Mouse (Mus musculus) midbrain, embryonic 12.5 days (tissue): ENCODE data around the gene C1qc. TPM values are rescaled to one million over a fixed set of nuclear protein-coding genes. Genes with fewer than 3 reads are reported as not detected.

ENCODE experiments used
- ATAC-seq: fragments of 200-750 bp; cut with Nextera tagmentation; 2 replicates; pipeline ENCODE4 v1.8.0; 2017; ENCODE audit warnings: low read depth, moderate TSS enrichment, moderate library complexity; ENCODE audit not compliant: low FRiP score
- H3K27ac ChIP-seq: fragments of 300-500 bp; sonication (generic); replicated peaks from 2 replicates; pipeline ENCODE4 v1.5.1; 2016; ENCODE audit warnings: mild to moderate bottlenecking
- H3K27me3 ChIP-seq: fragments of 300-500 bp; sonication (generic); 2 replicates; pipeline ENCODE4 v1.6.1; 2016; ENCODE audit warnings: mild to moderate bottlenecking
- H3K36me3 ChIP-seq: fragments of 300-500 bp; sonication (generic); 2 replicates; pipeline ENCODE4 v1.6.1; 2016
- H3K4me1 ChIP-seq: fragments of 300-500 bp; sonication (generic); 2 replicates; pipeline ENCODE4 v1.6.1; 2016
- H3K4me2 ChIP-seq: fragments of 300-500 bp; sonication (generic); replicated peaks from 2 replicates; pipeline ENCODE4 v1.6.1; 2016; ENCODE audit warnings: mild to moderate bottlenecking, moderate library complexity
- H3K4me3 ChIP-seq: fragments of 300-500 bp; sonication (generic); 2 replicates; pipeline ENCODE4 v1.5.1; 2016; ENCODE audit warnings: mild to moderate bottlenecking
- H3K9ac ChIP-seq: fragments of 300-500 bp; sonication (generic); replicated peaks from 2 replicates; pipeline ENCODE4 v1.6.1; 2016; ENCODE audit warnings: mild to moderate bottlenecking, moderate library complexity
- H3K9me3 ChIP-seq: fragments of 300-500 bp; sonication (generic); 2 replicates; pipeline ENCODE4 v1.6.1; 2016; ENCODE audit warnings: mild to moderate bottlenecking
- WGBS: fragments of 180-500 bp; shearing (Covaris S2); methylation state at CpG from one replicate; pipeline ENCODE4 v1.1.7; 2016; 5-methylcytosine and 5-hydroxymethylcytosine counted together
- polyA plus RNA-seq: library from polyadenylated mRNA; unstranded; fragments of >200 nt; fragmentation: Nextera tagmentation; extraction: Ambion mirVana; gene quantifications from 2 replicates; pipeline ENCODE4 v1.2.1, GENCODE M21; 2016

Gene C1qc
- polyA plus RNA-seq, 1 experiment from 2014 or later = 23.9 TPM

- no peak for ATAC-seq
- Histone ChIP-seq H3K27ac (peak overlapping the region; percentile 81), H3K27me3 (peaks cover 81% of the 10 kb centered on the region), H3K9me3 (no peaks in the 10 kb centered on the region), H3K4me3 (peak overlapping the region; percentile 9; the same call in 1 of the 2 replicates), H3K4me2 (peak overlapping the region; percentile 25; the same call in 1 of the 2 replicates), H3K36me3 (no peaks in the 10 kb centered on the region), H3K9ac (no peak overlapping the region), H3K4me1 (peaks cover 46% of the 10 kb centered on the region)
- WGBS = 13% methylated on average over 9 of the region's 9 CpGs
Measured at GRCm38 (mm10) chr4:136912841-136913240, 20.0 kb upstream of the C1qc start.

DNA sequence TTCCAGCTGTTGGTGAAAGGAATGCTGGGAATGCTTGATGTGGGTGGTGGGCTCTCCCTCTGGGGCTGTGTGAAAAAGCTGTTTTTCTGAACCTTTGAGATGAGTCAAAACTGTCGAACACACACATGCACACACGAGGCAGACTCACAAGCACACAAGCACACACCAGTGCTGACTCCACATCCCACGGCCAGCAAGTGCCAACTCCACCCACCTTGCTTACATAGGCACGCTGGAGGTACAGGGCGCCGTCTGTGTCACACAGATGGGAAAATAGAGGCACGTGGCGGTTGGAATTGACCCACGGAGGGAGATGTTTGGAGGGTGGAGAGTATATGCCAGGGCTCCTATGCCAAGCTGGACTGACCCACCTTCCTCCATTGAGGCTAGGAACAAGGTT lies 18.9 kb upstream of the C1qc start:
- H3K9me3 ChIP-seq = no peaks in the 10 kb centered on the region
- H3K4me1 ChIP-seq = peaks cover 40% of the 10 kb centered on the region
- H3K4me3 ChIP-seq = peak overlapping the region; percentile 9; the same call in 1 of the 2 replicates
- no peaks in the 10 kb centered on the region for H3K36me3 ChIP-seq
- ATAC-seq = no peak; the same call in 1 of the 2 replicates
- H3K4me2 ChIP-seq = peak overlapping the region; percentile 40
- peaks cover 81% of the 10 kb centered on the region for H3K27me3 ChIP-seq
- H3K9ac ChIP-seq = no peak overlapping the region
- WGBS = 42% methylated on average over 9 of the region's 9 CpGs
- H3K27ac ChIP-seq = peak overlapping the region; percentile 81

GRCm38 (mm10) chr4:136911211-136911646 lies 18.4 kb upstream of the C1qc start:
- 3% methylated on average over 17 of the region's 17 CpGs for WGBS
- peaks cover 34% of the 10 kb centered on the region for H3K4me1 ChIP-seq
- no peak overlapping the region for H3K4me3 ChIP-seq
- H3K9ac ChIP-seq = no peak overlapping the region
- no peaks in the 10 kb centered on the region for H3K9me3 ChIP-seq
- peak overlapping the region; percentile 40 for H3K4me2 ChIP-seq
- ATAC-seq = peak; percentile 77
- peak overlapping the region; percentile 81 for H3K27ac ChIP-seq
- peaks cover 83% of the 10 kb centered on the region for H3K27me3 ChIP-seq
- no peaks in the 10 kb centered on the region for H3K36me3 ChIP-seq

DNA sequence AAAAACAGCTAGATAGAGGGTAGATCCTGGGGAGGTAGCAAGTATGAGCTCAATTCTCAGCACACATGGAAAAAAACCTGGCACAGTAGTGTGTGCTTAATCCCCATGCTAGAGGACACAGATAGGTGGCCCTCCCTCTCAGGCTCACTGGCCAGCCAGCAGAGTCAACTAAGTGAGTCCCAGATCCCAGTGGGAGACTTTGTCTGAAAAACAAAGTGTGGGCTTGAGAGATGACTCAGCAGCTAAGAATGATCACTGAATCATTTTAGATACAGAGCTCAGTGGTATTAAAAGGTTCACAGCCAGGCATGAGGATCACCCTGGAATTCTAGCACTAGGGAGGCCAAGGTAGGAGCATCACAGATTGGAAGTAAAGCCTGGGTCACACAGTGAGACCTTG lies 14.9 kb upstream of the C1qc start:
- Histone ChIP-seq H3K27me3 (peaks cover 90% of the 10 kb centered on the region), H3K9ac (no peak overlapping the region), H3K9me3 (no peaks in the 10 kb centered on the region), H3K4me3 (no peak overlapping the region), H3K36me3 (no peaks in the 10 kb centered on the region), H3K4me1 (peaks cover 37% of the 10 kb centered on the region), H3K4me2 (no peak overlapping the region), H3K27ac (no peak overlapping the region)
- ATAC-seq = no peak

DNA sequence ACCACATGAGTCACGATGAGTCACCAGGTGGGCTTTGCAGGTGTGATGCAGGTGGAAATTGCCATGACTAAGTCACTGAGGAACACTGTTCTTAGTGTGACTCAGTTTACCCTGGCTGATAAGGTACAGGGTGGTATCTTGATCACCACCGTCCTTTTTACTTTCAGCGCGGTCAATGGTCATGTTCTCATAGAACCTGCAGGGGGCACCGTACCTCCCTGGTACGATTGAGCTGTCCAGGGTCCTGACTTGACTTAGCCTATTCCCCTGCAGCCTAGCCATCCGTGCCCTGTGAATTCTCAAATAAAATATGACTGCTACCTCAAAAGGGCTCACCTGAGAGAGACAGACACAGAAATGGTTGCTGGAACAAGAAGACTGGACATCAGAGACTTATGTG lies 14.2 kb upstream of the C1qc start:
- Histone ChIP-seq H3K4me2 (no peak overlapping the region), H3K4me1 (peaks cover 29% of the 10 kb centered on the region), H3K9ac (no peak overlapping the region), H3K36me3 (no peaks in the 10 kb centered on the region), H3K27ac (no peak overlapping the region), H3K4me3 (no peak overlapping the region), H3K27me3 (peaks cover 91% of the 10 kb centered on the region), H3K9me3 (no peaks in the 10 kb centered on the region)
- WGBS = 14% methylated on average over 7 of the region's 7 CpGs
- no peak for ATAC-seq

- Histone ChIP-seq H3K27me3 (peaks cover 76% of the 10 kb centered on the region), H3K9ac (no peak overlapping the region; the same call in 1 of the 2 replicates)
Measured at GRCm38 (mm10) chr4:136904767-136905539, 12.1 kb upstream of the C1qc start.

GRCm38 (mm10) chr4:136899154-136899553 lies 6.3 kb upstream of the C1qc start:
- WGBS = 69% methylated on average over 7 of the region's 7 CpGs
- no peak overlapping the region for H3K4me2 ChIP-seq
- ATAC-seq = no peak
- no peak overlapping the region for H3K9ac ChIP-seq
- peaks cover 12% of the 10 kb centered on the region; the same call in 1 of the 2 replicates for H3K4me1 ChIP-seq
- H3K36me3 ChIP-seq = no peaks in the 10 kb centered on the region
- H3K4me3 ChIP-seq = no peak overlapping the region
- H3K27ac ChIP-seq = no peak overlapping the region
- no peaks in the 10 kb centered on the region for H3K9me3 ChIP-seq
- H3K27me3 ChIP-seq = peaks cover 73% of the 10 kb centered on the region

More at GRCm38 (mm10) chr4:136904767-136905539, 12.1 kb upstream of the C1qc start:
- H3K4me1 ChIP-seq = peaks cover 15% of the 10 kb centered on the region
- peak overlapping the region; percentile 6; the same call in 1 of the 2 replicates for H3K4me3 ChIP-seq
- H3K27ac ChIP-seq = no peak overlapping the region; the same call in 1 of the 2 replicates
- no peaks in the 10 kb centered on the region for H3K9me3 ChIP-seq
- H3K36me3 ChIP-seq = no peaks in the 10 kb centered on the region
- WGBS = under 1% methylated on average over 23 of the region's 23 CpGs
- ATAC-seq = peak; percentile 38; the same call in 1 of the 2 replicates
- H3K4me2 ChIP-seq = peak overlapping the region; percentile 38

GRCm38 (mm10) chr4:136898637-136899036 lies 5.8 kb upstream of the C1qc start, which contains the start of gene C1qa:
Gene C1qa, minus strand, starts transcription at chr4:136898803.
- Histone ChIP-seq H3K27ac (0 out of 2 replicates have a peak within 1 kb of the TSS, but pooled peaks have one; percentile 30), H3K4me3 (no peak within 1 kb of the TSS), H3K4me1 (peaks cover 12% of the 10 kb centered on the region; the same call in 1 of the 2 replicates), H3K4me2 (no peak within 1 kb of the TSS), H3K9ac (no peak within 1 kb of the TSS), H3K36me3 (no peaks in the 10 kb centered on the region), H3K9me3 (no peaks in the 10 kb centered on the region), H3K27me3 (peaks cover 71% of the 10 kb centered on the region)
- 84% methylated on average over 9 of the region's 9 CpGs for WGBS
- ATAC-seq = no peak

- Histone ChIP-seq H3K27ac (0 out of 2 replicates have a peak overlapping the region, but pooled peaks have one; percentile 30), H3K4me2 (no peak overlapping the region), H3K9me3 (no peaks in the 10 kb centered on the region), H3K27me3 (peaks cover 74% of the 10 kb centered on the region), H3K4me3 (no peak overlapping the region), H3K4me1 (peaks cover 12% of the 10 kb centered on the region; the same call in 1 of the 2 replicates), H3K36me3 (no peaks in the 10 kb centered on the region), H3K9ac (no peak overlapping the region)
- ATAC-seq = no peak
- 69% methylated on average over 9 of the region's 9 CpGs for WGBS
Measured at GRCm38 (mm10) chr4:136898084-136898598, 5.3 kb upstream of the C1qc start.

- Histone ChIP-seq H3K4me2 (no peak overlapping the region; the same call in 1 of the 2 replicates), H3K9ac (no peak overlapping the region), H3K27me3 (peaks cover 74% of the 10 kb centered on the region), H3K4me3 (no peak overlapping the region), H3K9me3 (no peaks in the 10 kb centered on the region), H3K4me1 (peaks cover 12% of the 10 kb centered on the region; the same call in 1 of the 2 replicates), H3K27ac (no peak overlapping the region), H3K36me3 (no peaks in the 10 kb centered on the region)
- ATAC-seq = no peak
- WGBS = 38% methylated on average over 10 of the region's 10 CpGs
Measured at GRCm38 (mm10) chr4:136896461-136896860, 3.6 kb upstream of the C1qc start.

DNA sequence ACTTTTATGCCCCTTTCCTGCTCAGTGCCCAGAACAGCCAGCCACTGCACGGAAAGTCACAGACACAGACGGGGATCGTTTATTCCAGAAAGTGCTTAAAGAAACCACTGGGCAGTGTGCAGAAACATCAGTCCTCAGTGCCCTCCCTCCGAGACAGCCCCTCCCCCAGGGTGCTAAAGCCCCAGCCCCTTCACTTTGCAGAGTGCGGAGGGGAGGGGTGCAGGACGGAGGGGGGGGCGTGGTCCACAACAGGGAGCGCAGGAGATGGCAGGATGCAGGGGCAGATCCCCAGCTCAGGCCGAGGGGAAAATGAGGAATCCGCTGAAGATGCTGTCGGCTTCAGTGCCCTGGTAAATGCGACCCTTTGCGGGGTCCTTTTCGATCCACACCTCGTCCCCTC lies 3.0 kb upstream of the C1qc start:
- WGBS = 4% methylated on average over 15 of the region's 15 CpGs
- no peak overlapping the region for H3K27ac ChIP-seq
- no peak for ATAC-seq
- H3K4me3 ChIP-seq = no peak overlapping the region
- H3K4me2 ChIP-seq = peak overlapping the region; percentile 20
- no peaks in the 10 kb centered on the region for H3K36me3 ChIP-seq
- H3K9me3 ChIP-seq = no peaks in the 10 kb centered on the region
- H3K27me3 ChIP-seq = peaks cover 75% of the 10 kb centered on the region
- H3K4me1 ChIP-seq = peaks cover 12% of the 10 kb centered on the region; the same call in 1 of the 2 replicates
- no peak overlapping the region; the same call in 1 of the 2 replicates for H3K9ac ChIP-seq

DNA sequence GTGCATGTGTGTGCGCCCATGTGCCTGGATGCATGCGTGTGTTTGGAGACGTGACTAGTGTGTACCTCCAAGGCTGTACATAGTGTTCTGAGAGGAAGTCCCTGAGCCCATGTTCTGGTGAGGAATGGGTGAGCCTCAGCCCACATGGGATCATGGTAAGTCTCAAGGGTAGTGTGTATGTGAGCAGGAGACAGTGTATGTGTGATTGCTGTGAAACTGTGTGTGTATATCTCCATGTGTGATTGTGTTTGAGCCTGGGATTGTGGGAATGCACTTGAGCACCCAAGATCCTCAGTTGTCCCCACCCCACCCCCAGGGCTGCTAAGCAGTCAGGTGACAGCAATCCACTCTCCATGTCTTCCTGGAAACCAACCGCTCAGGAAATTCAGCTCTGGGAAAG lies 2.0 kb upstream of the C1qc start:
- no peak overlapping the region for H3K27ac ChIP-seq
- peaks cover 83% of the 10 kb centered on the region for H3K27me3 ChIP-seq
- H3K36me3 ChIP-seq = no peaks in the 10 kb centered on the region
- ATAC-seq = no peak
- H3K4me2 ChIP-seq = no peak overlapping the region
- peaks cover 12% of the 10 kb centered on the region; the same call in 1 of the 2 replicates for H3K4me1 ChIP-seq
- H3K4me3 ChIP-seq = no peak overlapping the region
- no peak overlapping the region for H3K9ac ChIP-seq
- no peaks in the 10 kb centered on the region for H3K9me3 ChIP-seq
- 77% methylated on average over 4 of the region's 4 CpGs for WGBS
